Comparison of ENCODE assay signal across 8 mouse cellular contexts in the genomic region with DNA sequence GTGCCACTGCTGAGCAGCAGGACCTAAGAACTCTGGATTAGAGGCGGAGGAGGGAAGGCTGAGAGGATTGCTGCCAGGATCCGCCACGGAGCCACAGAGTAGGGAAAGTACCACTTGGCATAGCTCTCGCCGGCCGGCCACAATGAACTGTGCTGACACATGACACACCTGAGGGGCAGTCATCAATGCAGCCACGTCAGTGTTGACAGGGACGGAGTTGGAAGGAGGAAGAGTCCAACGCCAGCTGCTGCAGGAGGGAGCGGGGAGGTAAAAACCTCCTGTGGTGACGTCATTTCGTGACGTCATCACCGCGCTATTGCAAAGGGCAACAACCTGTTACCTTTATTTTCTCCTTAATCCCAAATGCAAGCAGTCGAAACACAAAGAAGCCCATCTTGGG. TPM values are rescaled to one million over a fixed set of nuclear protein-coding genes. Genes with fewer than 3 reads are reported as not detected.
DNase-seq lines count a peak whose midpoint lies in the region; ATAC-seq and TF ChIP-seq lines count a peak whose summit lies in the region.

No protein-coding gene starts in this region.

- no peaks in the 10 kb centered on the region for H3K36me3 ChIP-seq in neural tube, embryonic 11.5 days (ENCODE audit: control insufficient read depth, insufficient read depth, low read length)
- H3K36me3 ChIP-seq in liver, embryonic 14.5 days (replicated peaks; ENCODE audit: control insufficient read depth, insufficient read depth, low read depth): no peaks in the 10 kb centered on the region
- no peaks in the 10 kb centered on the region for H3K36me3 ChIP-seq in small intestine, adult 2 months (ENCODE audit: control insufficient read depth, insufficient read depth, low read length)

- no peak for TF ChIP-seq POLR2A in small intestine, adult 2 months (IDR thresholded peaks at IDR 0.05; ENCODE audit: low read depth, low read length)

- no peaks in the 10 kb centered on the region for H3K27me3 ChIP-seq in neural tube, embryonic 11.5 days (ENCODE audit: control insufficient read depth, insufficient read depth, low read length)
- H3K27me3 ChIP-seq in liver, embryonic 14.5 days (ENCODE audit: control insufficient read depth, insufficient read depth, low read length): no peaks in the 10 kb centered on the region
- no peaks in the 10 kb centered on the region for H3K27me3 ChIP-seq in small intestine, adult 2 months (ENCODE audit: control insufficient read depth, insufficient read depth, low read length)

- intact Hi-C loops in gastrocnemius, postnatal 14 days (cut with DNase I; ENCODE audit: low total_unique reads): no loop called here

- no peak for TF ChIP-seq EP300 in liver, embryonic 14.5 days (IDR thresholded peaks at IDR 0.05; ENCODE audit: low read depth)

- no peak overlapping the region for H3K4me2 ChIP-seq in neural tube, embryonic 11.5 days (ENCODE audit: low read depth)
- H3K4me2 ChIP-seq in liver, embryonic 14.5 days (ENCODE audit: low read depth): peak overlapping the region; percentile 0; the same call in 1 of the 2 replicates

- ATAC-seq in neural tube, embryonic 11.5 days (ENCODE audit: insufficient read depth, low FRiP score, low TSS enrichment): no peak
- ATAC-seq in granulocyte monocyte progenitor cell, adult 5-6 weeks (replicated peaks; ENCODE audit: poor library complexity, severe bottlenecking): peak; percentile 17; the same call in 1 of the 2 replicates
- ATAC-seq in liver, embryonic 14.5 days (ENCODE audit: insufficient read depth): no peak; the same call in 1 of the 2 replicates

- no peak overlapping the region for H3K9ac ChIP-seq in neural tube, embryonic 11.5 days (ENCODE audit: low read length)
- H3K9ac ChIP-seq in liver, embryonic 14.5 days (replicated peaks): no peak overlapping the region

- no peak overlapping the region for H3K4me3 ChIP-seq in neural tube, embryonic 11.5 days (ENCODE audit: low read depth, low read length)
- no peak overlapping the region for H3K4me3 ChIP-seq in liver, embryonic 14.5 days (ENCODE audit: insufficient read depth in 1 of 2, low read depth in 2 of 2, low read length in 2 of 2)
- H3K4me3 ChIP-seq in small intestine, adult 2 months (ENCODE audit: low read depth, low read length): peak overlapping the region; percentile 22

- DNase-seq in neural tube, embryonic 11.5 days (ENCODE audit: low spot score): peak; percentile 10
- DNase-seq in neural tube, embryonic 10.5 days (ENCODE audit: extremely low spot score, low spot score): no peak
- DNase-seq in liver, embryonic 14.5 days (ENCODE audit: low read depth in 3 of 3, low spot score in 3 of 3): no peak
- DNase-seq in frontal cortex, postnatal 10 days (ENCODE audit: low spot score in 2 of 2): no peak
- DNase-seq in gastrocnemius, postnatal 14 days: no peak
- DNase-seq in spleen, adult 18-20 months: no peak

- no peak for TF ChIP-seq CTCF in liver, embryonic 14.5 days (IDR thresholded peaks at IDR 0.05; ENCODE audit: low read depth)
- no peak for TF ChIP-seq CTCF in small intestine, adult 2 months (IDR thresholded peaks at IDR 0.05; ENCODE audit: extremely low read depth, insufficient read length, insufficient replicate concordance, low read depth, low read length)

- H3K27ac ChIP-seq in neural tube, embryonic 11.5 days (ENCODE audit: low read depth, low read length): no peak overlapping the region
- no peak overlapping the region for H3K27ac ChIP-seq in liver, embryonic 14.5 days
- H3K27ac ChIP-seq in small intestine, adult 2 months (ENCODE audit: insufficient read depth, low read depth, low read length): no peak overlapping the region

- no peaks in the 10 kb centered on the region for H3K9me3 ChIP-seq in neural tube, embryonic 11.5 days (ENCODE audit: control insufficient read depth, low read length)
- H3K9me3 ChIP-seq in liver, embryonic 14.5 days (ENCODE audit: control insufficient read depth, low read length): no peaks in the 10 kb centered on the region

- WGBS in neural tube, embryonic 11.5 days: 51% methylated on average over 16 of the region's 16 CpGs
- WGBS in liver, embryonic 14.5 days (ENCODE audit: insufficient replicate concordance): 48% methylated on average over 16 of the region's 16 CpGs
- 22% methylated on average over 16 of the region's 16 CpGs for WGBS in small intestine, adult 2 months

- H3K4me1 ChIP-seq in neural tube, embryonic 11.5 days (ENCODE audit: control insufficient read depth, insufficient read depth, low read length): no peaks in the 10 kb centered on the region
- H3K4me1 ChIP-seq in liver, embryonic 14.5 days (replicated peaks; ENCODE audit: control insufficient read depth in 2 of 2, insufficient read depth in 2 of 2, low read length in 1 of 2): peaks cover 0 to 3% of the 10 kb centered on the region in 2 experiments; a peak in 1 of 4 replicates
- peaks cover 3% of the 10 kb centered on the region; the same call in 1 of the 2 replicates for H3K4me1 ChIP-seq in small intestine, adult 2 months (ENCODE audit: control insufficient read depth, insufficient read depth, insufficient read length, low read length)

RNA-seq across cellular contexts. Expression of gene P2rx7, which starts 6.8 kb away (rescaled TPM):
- 1.6 and 2.4 TPM in 2 replicates for polyA plus RNA-seq in neural tube, embryonic 11.5 days (2014; fragmentation: Nextera tagmentation; extraction: Ambion mirVana)
- total RNA-seq in granulocyte monocyte progenitor cell, adult 5-6 weeks (2014; fragmentation: Nextera tagmentation): 6.8 and 16.7 TPM in 2 replicates
- total RNA-seq in granulocyte monocyte progenitor cell, adult 5-6 weeks (2017): 7.6 and 18.3 TPM in 2 replicates
- polyA plus RNA-seq in liver, embryonic 14.5 days (2012; rRNA removed): 0.83 and 1.7 TPM in 2 replicates
- polyA plus RNA-seq in liver, embryonic 14.5 days (2014; fragmentation: Nextera tagmentation; extraction: Ambion mirVana): 0.83 and 0.99 TPM in 2 replicates
- 12.0 and 24.3 TPM in 2 replicates for polyA plus RNA-seq in small intestine, adult 2 months (2012; rRNA removed)
- 1 to 10 TPM; 2.4 to 2.7 TPM for total RNA-seq in gastrocnemius, postnatal 14 days (2021)

RNA-seq across cellular contexts. Expression of gene Ift81, which starts 22.6 kb away (rescaled TPM):
- polyA plus RNA-seq in neural tube, embryonic 11.5 days (2014; fragmentation: Nextera tagmentation; extraction: Ambion mirVana): 41.2 and 44.7 TPM in 2 replicates
- total RNA-seq in granulocyte monocyte progenitor cell, adult 5-6 weeks (2014; fragmentation: Nextera tagmentation): 0.67 and 1.5 TPM in 2 replicates
- total RNA-seq in granulocyte monocyte progenitor cell, adult 5-6 weeks (2017): 2.7 and 9.5 TPM in 2 replicates
- polyA plus RNA-seq in liver, embryonic 14.5 days (2012; rRNA removed): 0.68 and 0.93 TPM in 2 replicates
- 2.0 and 2.2 TPM in 2 replicates for polyA plus RNA-seq in liver, embryonic 14.5 days (2014; fragmentation: Nextera tagmentation; extraction: Ambion mirVana)
- polyA plus RNA-seq in small intestine, adult 2 months (2012; rRNA removed): 0.09 and 0.15 TPM in 2 replicates
- total RNA-seq in gastrocnemius, postnatal 14 days (2021): 1 to 10 TPM; 3.7 to 6.2 TPM

Comparison
In these comparisons a context has a peak if more than half of its experiments do, and no peak if none do; other contexts are left out.
1. RNA of gene Ift81, which starts 22.6 kb away (polyA plus RNA-seq): 41.2 to 44.7 TPM in neural tube, embryonic 11.5 days; 0.68 to 2.2 TPM in liver, embryonic 14.5 days and 0.09 to 0.15 TPM in small intestine, adult 2 months; every median in the first group is over 10 times any median in the second.